Mouse (Mus musculus) bone marrow, adult 2 months (tissue): ENCODE data around the gene Col16a1.

Experiments used
- CTCF ChIP-seq: fragments of 200-500 bp; IDR thresholded peaks from 2 replicates; pipeline ENCODE4 v1.5.1; 2011; ENCODE audit warnings: low read length, control low read depth; ENCODE audit not compliant: control insufficient read depth, insufficient read depth
- POLR2A ChIP-seq: fragments of 200-500 bp; IDR thresholded peaks from 2 replicates; pipeline ENCODE4 v1.6.1; 2011; ENCODE audit warnings: low read depth, mild to moderate bottlenecking, control low read depth, low read length, borderline replicate concordance; ENCODE audit not compliant: control insufficient read depth

DNA sequence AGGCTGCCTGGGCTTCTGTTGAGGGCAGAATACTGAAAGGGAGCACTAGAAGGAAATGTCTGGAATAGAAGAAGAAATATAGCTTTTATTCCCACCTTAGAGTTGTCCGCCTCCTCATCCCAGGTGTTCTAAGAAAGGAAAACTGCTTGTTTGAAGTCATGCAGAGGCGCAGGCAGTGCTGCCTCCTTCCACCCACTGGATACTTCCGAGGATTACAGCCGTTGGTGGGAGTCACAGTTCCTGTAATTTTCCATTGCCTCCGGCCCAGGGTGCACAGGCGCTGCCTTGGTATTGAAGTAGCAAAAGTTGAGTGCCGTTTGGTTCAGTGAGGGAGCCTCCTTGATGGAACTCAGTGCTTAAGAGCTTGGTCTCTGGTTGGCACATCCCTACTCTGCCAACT is 62.5 kb downstream of the Col16a1 start:
- TF ChIP-seq POLR2A (no peak), CTCF (no peak)
